Mouse (Mus musculus): Measurements from ENCODE around the gene Tmem150b.

DNA sequence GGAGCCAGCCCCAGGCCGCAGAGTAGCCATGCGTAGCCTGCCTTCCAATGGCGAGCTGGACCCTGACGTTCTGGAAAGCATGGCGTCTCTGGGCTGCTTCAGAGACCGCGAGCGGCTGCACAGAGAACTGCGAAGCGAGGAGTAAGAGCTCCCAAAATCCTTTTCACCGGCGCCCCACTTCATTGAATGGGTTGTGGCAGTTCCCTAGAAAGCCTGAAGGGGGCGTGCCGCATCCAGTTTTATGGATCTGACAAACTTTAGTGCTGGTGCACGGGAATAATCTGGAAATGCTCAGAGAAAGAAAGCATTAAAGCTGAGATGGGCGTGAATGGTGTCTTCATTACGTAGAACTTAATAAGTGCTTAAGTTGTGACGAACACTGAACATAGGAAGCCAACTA lies 20.0 kb downstream of the Tmem150b start:
- TF ChIP-seq POLR2A (IDR thresholded peaks at IDR 0.05; ENCODE audit: insufficient read depth, low read depth, low read length) (no peak), CTCF (IDR thresholded peaks at IDR 0.05; ENCODE audit: insufficient read depth, low read depth, low read length) (peak; percentile 47; the same call in 1 of the 2 replicates)

Data from olfactory bulb, adult 2 months (tissue).